Mouse (Mus musculus) kidney, embryonic 15.5 days (tissue): ENCODE results near the gene Ssh3. TPM values are rescaled to one million over a fixed set of nuclear protein-coding genes. Genes with fewer than 3 reads are reported as not detected.

Experiments
- ATAC-seq: fragments of 200-750 bp; cut with Nextera tagmentation; replicated peaks from 2 replicates; pipeline ENCODE4 v1.8.0; 2017; ENCODE audit warnings: moderate TSS enrichment; ENCODE audit not compliant: low FRiP score
- H3K27ac ChIP-seq: fragments of 300-500 bp; sonication (generic); 2 replicates; pipeline ENCODE4 v1.5.1; 2015; ENCODE audit warnings: mild to moderate bottlenecking, inconsistent platforms
- H3K27me3 ChIP-seq: fragments of 300-500 bp; sonication (generic); 2 replicates; pipeline ENCODE4 v1.6.1; 2015; ENCODE audit warnings: inconsistent platforms
- H3K36me3 ChIP-seq: fragments of 300-500 bp; sonication (generic); 2 replicates; pipeline ENCODE4 v1.6.1; 2015; ENCODE audit warnings: inconsistent platforms
- H3K4me1 ChIP-seq: fragments of 300-500 bp; sonication (generic); 2 replicates; pipeline ENCODE4 v1.6.1; 2015; ENCODE audit warnings: inconsistent platforms
- H3K4me2 ChIP-seq: fragments of 300-500 bp; sonication (generic); 2 replicates; pipeline ENCODE4 v1.6.1; 2015; ENCODE audit warnings: moderate library complexity, mild to moderate bottlenecking, inconsistent platforms
- H3K4me3 ChIP-seq: fragments of 300-500 bp; sonication (generic); replicated peaks from 2 replicates; pipeline ENCODE4 v1.5.1; 2015; ENCODE audit warnings: mild to moderate bottlenecking, inconsistent platforms
- H3K9ac ChIP-seq: fragments of 300-500 bp; sonication (generic); 2 replicates; pipeline ENCODE4 v1.6.1; 2015; ENCODE audit warnings: mild to moderate bottlenecking, inconsistent platforms
- H3K9me3 ChIP-seq: fragments of 300-500 bp; sonication (generic); replicated peaks from 2 replicates; pipeline ENCODE4 v1.6.1; 2016; ENCODE audit warnings: inconsistent platforms
- WGBS: fragments of 180-500 bp; shearing (Covaris S2); methylation state at CpG from one replicate; pipeline ENCODE4 v1.1.7; 2015; ENCODE audit warnings: mixed read lengths; 5-methylcytosine and 5-hydroxymethylcytosine counted together
- microRNA-seq: library from miRNA; unstranded; fragments of <30 nt; microRNA quantifications from one replicate; pipeline ENCODE4, GENCODE M21; 2016
- polyA plus RNA-seq: library from polyadenylated mRNA; unstranded; fragments of >200 nt; fragmentation: Nextera tagmentation; extraction: Ambion mirVana; gene quantifications from 2 replicates; pipeline ENCODE4 v1.2.1, GENCODE M21; 2015

The Ssh3 gene
- polyA plus RNA-seq, 1 experiment from 2014 or later, result 15.9 TPM

- Histone ChIP-seq H3K4me1 (peaks cover 53% of the 10 kb centered on the region), H3K4me3 (no peak overlapping the region), H3K9me3 (no peaks in the 10 kb centered on the region), H3K36me3 (no peaks in the 10 kb centered on the region), H3K27ac (peak overlapping the region; percentile 69), H3K9ac (no peak overlapping the region), H3K4me2 (peak overlapping the region; percentile 26), H3K27me3 (peaks cover 5% of the 10 kb centered on the region; the same call in 1 of the 2 replicates)
- 44% methylated on average over 4 of the region's 4 CpGs for WGBS
- ATAC-seq, result no peak
These were observed 56.9 kb downstream of the Ssh3 start for GRCm38 (mm10) chr19:4211891-4212588.

Small RNA genes within 50 kb of the gene (microRNA-seq; reads per million reads assigned to microRNA genes)
- not detected for gene Gm26115
- not detected for gene Mir6985

Other genes starting within 250 kb of the Ssh3 start
- gene Gstp1, start 231.2 kb downstream of the Ssh3 start, polyA plus RNA-seq, result 529 and 563 TPM in 2 replicates
- 2.4 and 14.9 TPM in 2 replicates for gene Gstp2, start 223.2 kb downstream of the Ssh3 start, polyA plus RNA-seq
- gene Gstp3, start 209.6 kb downstream of the Ssh3 start, polyA plus RNA-seq, result 0.73 and 1.4 TPM in 2 replicates
- 0.22 and 0.84 TPM in 2 replicates for gene Cabp2, start 187.6 kb downstream of the Ssh3 start, polyA plus RNA-seq
- 116 and 117 TPM in 2 replicates for gene Cdk2ap2, start 172.0 kb downstream of the Ssh3 start, polyA plus RNA-seq
- 14.0 and 15.8 TPM in 2 replicates for gene Pitpnm1, start 169.2 kb downstream of the Ssh3 start, polyA plus RNA-seq
- gene Aip, start 143.3 kb downstream of the Ssh3 start, polyA plus RNA-seq, result 98.0 and 108 TPM in 2 replicates
- not detected in 2 replicates for gene Gpr152, start 129.4 kb downstream of the Ssh3 start, polyA plus RNA-seq
- 0.05 and 0.10 TPM in 2 replicates for gene Cabp4, start 125.1 kb downstream of the Ssh3 start, polyA plus RNA-seq
- gene Coro1b, start 120.6 kb downstream of the Ssh3 start, polyA plus RNA-seq, result 165 and 174 TPM in 2 replicates
- gene Ptprcap, start 115.6 kb downstream of the Ssh3 start, polyA plus RNA-seq, result 0.42 and 1.2 TPM in 2 replicates
- gene Rps6kb2, start 105.8 kb downstream of the Ssh3 start, polyA plus RNA-seq, result 51.5 and 58.5 TPM in 2 replicates
- 2.9 and 3.1 TPM in 2 replicates for gene Carns1, start 93.7 kb downstream of the Ssh3 start, polyA plus RNA-seq
- 2.4 and 3.0 TPM in 2 replicates for gene Tbc1d10c, start 77.9 kb downstream of the Ssh3 start, polyA plus RNA-seq
- 953 and 971 TPM in 2 replicates for gene Ppp1ca, start 77.1 kb downstream of the Ssh3 start, polyA plus RNA-seq
- gene Rad9a, start 67.5 kb downstream of the Ssh3 start, polyA plus RNA-seq, result 37.2 and 38.2 TPM in 2 replicates
- gene Clcf1, start 54.9 kb downstream of the Ssh3 start, polyA plus RNA-seq, result 5.1 and 6.8 TPM in 2 replicates
- gene AC109138.7, start 54.8 kb downstream of the Ssh3 start, polyA plus RNA-seq, result not detected in 2 replicates
- 23.2 and 27.4 TPM in 2 replicates for gene Pold4, start 37.3 kb downstream of the Ssh3 start, polyA plus RNA-seq
- 8.3 and 8.5 TPM in 2 replicates for gene Ankrd13d, start 14.0 kb upstream of the Ssh3 start, polyA plus RNA-seq
- gene Grk2, start 37.0 kb upstream of the Ssh3 start, polyA plus RNA-seq, result 15.7 and 17.9 TPM in 2 replicates
- gene Kdm2a, start 129.1 kb upstream of the Ssh3 start, polyA plus RNA-seq, result 50.2 and 57.4 TPM in 2 replicates
- gene Rhod, start 170.3 kb upstream of the Ssh3 start, polyA plus RNA-seq, result 41.1 and 43.0 TPM in 2 replicates
- 2.7 and 2.9 TPM in 2 replicates for gene Syt12, start 208.3 kb upstream of the Ssh3 start, polyA plus RNA-seq
- 0.28 TPM in 1 of 2 replicates, not detected in the other for gene 2010003K11Rik, start 229.4 kb upstream of the Ssh3 start, polyA plus RNA-seq
- gene Pcx, start 241.3 kb upstream of the Ssh3 start, polyA plus RNA-seq, result 30.4 and 35.2 TPM in 2 replicates